Mouse (Mus musculus) bone marrow macrophage, adult 2 months (primary cell): ENCODE data around the gene Acot3.
"Not testable (repeated sequence)": the region's sequence is repeated elsewhere in the genome, so short reads cannot be mapped to it uniquely, and the experiment has no call there.

Source experiments
- CTCF ChIP-seq: IDR thresholded peaks from 2 replicates; pipeline ENCODE4 v1.5.1; 2012; ENCODE audit warnings: low read depth, mild to moderate bottlenecking, low read length, moderate library complexity
- POLR2A ChIP-seq: IDR thresholded peaks from 2 replicates; pipeline ENCODE4 v1.6.1; 2012; ENCODE audit warnings: mild to moderate bottlenecking, low read depth, low read length, borderline replicate concordance

GRCm38 (mm10) chr12:84069582-84069981 is 17.6 kb downstream of the Acot3 start:
- TF ChIP-seq CTCF, POLR2A: not testable (repeated sequence)
